Mouse (Mus musculus): ENCODE results near the gene Pcnx3. TPM values are rescaled to one million over a fixed set of nuclear protein-coding genes. Genes with fewer than 3 reads are reported as not detected.

Pcnx3 gene
- total and polyA plus RNA-seq, 3 experiments, result 7.1 to 34.5 (median 28.6) TPM

- TF ChIP-seq JUND (conservative IDR thresholded peaks at IDR 0.05; ENCODE audit: low read depth, low read length), result no peak
- no peak for TF ChIP-seq ELF1 (IDR thresholded peaks at IDR 0.05; ENCODE audit: low read depth, low read length)
- no peak for TF ChIP-seq MAFK (IDR thresholded peaks at IDR 0.05; ENCODE audit: insufficient replicate concordance, low read length)
- no peak for TF ChIP-seq ZC3H11A (IDR thresholded peaks at IDR 0.05; ENCODE audit: low read depth, low read length)
- TF ChIP-seq SMC3 (IDR thresholded peaks at IDR 0.05; ENCODE audit: low read depth, low read length), result no peak
- TF ChIP-seq JUN (IDR thresholded peaks at IDR 0.05; ENCODE audit: insufficient read depth, low read depth, low read length), result no peak
- no peak for TF ChIP-seq MEF2A (IDR thresholded peaks at IDR 0.05; ENCODE audit: borderline replicate concordance, low read depth, low read length)
- no peak for TF ChIP-seq ZKSCAN1 (IDR thresholded peaks at IDR 0.05; ENCODE audit: borderline replicate concordance, low read depth, low read length)
- no peak for TF ChIP-seq MXI1 (IDR thresholded peaks at IDR 0.05; ENCODE audit: low read depth, low read length)
- no peak for TF ChIP-seq ETS1 (conservative IDR thresholded peaks at IDR 0.05; ENCODE audit: low read depth, low read length)
- TF ChIP-seq TCF12 (IDR thresholded peaks at IDR 0.05; ENCODE audit: low read depth, low read length), result no peak
- TF ChIP-seq POLR2A (IDR thresholded peaks at IDR 0.05; ENCODE audit: low read depth, low read length), result no peak
- no peak for TF ChIP-seq MYC (IDR thresholded peaks at IDR 0.05; ENCODE audit: low read depth, low read length)
- TF ChIP-seq UBTF (IDR thresholded peaks at IDR 0.05; ENCODE audit: low read depth, low read length), result no peak
- no peak for TF ChIP-seq PAX5 (IDR thresholded peaks at IDR 0.05; ENCODE audit: low read length)
- TF ChIP-seq SIN3A (IDR thresholded peaks at IDR 0.05; ENCODE audit: low read length), result no peak
- TF ChIP-seq NRF1 (IDR thresholded peaks at IDR 0.05; ENCODE audit: low read depth, low read length), result no peak
- TF ChIP-seq CHD2 (IDR thresholded peaks at IDR 0.05; ENCODE audit: low read length), result no peak
- no peak for TF ChIP-seq NELFE (IDR thresholded peaks at IDR 0.05; ENCODE audit: low read depth, low read length)
- Histone ChIP-seq H3K27me3 (replicated peaks) (no peaks in the 10 kb centered on the region), H3K4me2 (ENCODE audit: insufficient read depth, low read depth, poor library complexity, severe bottlenecking) (no peak overlapping the region), H3K4me1 (ENCODE audit: control insufficient read depth in 1 of 2, insufficient read depth in 2 of 2) (no peaks in the 10 kb centered on the region), H3K4me3 (replicated peaks in 1 of 3; ENCODE audit: low read depth in 2 of 3, low read length in 2 of 3, poor library complexity in 1 of 3) (no peak overlapping the region), H3K9ac (ENCODE audit: insufficient read depth, low read depth) (no peak overlapping the region), H3K27ac (ENCODE audit: insufficient read depth, low read depth) (no peak overlapping the region), H3K79me2 (replicated peaks; ENCODE audit: control insufficient read depth, extremely low read depth, insufficient read depth, poor library complexity, severe bottlenecking) (no peaks in the 10 kb centered on the region), H3K36me3 (replicated peaks in 1 of 2; ENCODE audit: control insufficient read depth in 1 of 2, insufficient read depth in 1 of 2, low read length in 1 of 2) (peaks cover 92% of the 10 kb centered on the region in 2 experiments), H3K9me3 (replicated peaks; ENCODE audit: low read length) (no peaks in the 10 kb centered on the region)
- in situ Hi-C loops (cut with MboI; ENCODE audit: low pct_ligation_motif_present, low pct_unique_long_range_greater_than_20kb, low sequenced_read_pairs) (no loop called here), dilution Hi-C loops (cut with MboI; ENCODE audit: extremely low pct_ligation_motif_present, extremely low pct_unique_long_range_greater_than_20kb, low sequenced_read_pairs) (no loop called here)
- no peak for DNase-seq (ENCODE audit: extremely low read depth)
These were observed 8.3 kb downstream of the Pcnx3 start for GRCm38 (mm10) chr19:5680432-5680831.

GRCm38 (mm10) chr19:5668372-5668771 lies 20.3 kb downstream of the Pcnx3 start:
- in situ Hi-C loops (cut with MboI; ENCODE audit: low pct_ligation_motif_present, low pct_unique_long_range_greater_than_20kb, low sequenced_read_pairs), result no loop called here
- no peak overlapping the region for H3K4me2 ChIP-seq (ENCODE audit: insufficient read depth, low read depth, poor library complexity, severe bottlenecking)
- H3K9me3 ChIP-seq (replicated peaks; ENCODE audit: low read length), result no peaks in the 10 kb centered on the region
- no peak overlapping the region for H3K27ac ChIP-seq (ENCODE audit: insufficient read depth, low read depth)
- H3K4me1 ChIP-seq (ENCODE audit: control insufficient read depth in 1 of 2, insufficient read depth in 2 of 2), result peaks cover 0 to 6% of the 10 kb centered on the region in 2 experiments; a peak in 2 of 4 replicates
- H3K36me3 ChIP-seq (replicated peaks in 1 of 2; ENCODE audit: control insufficient read depth in 1 of 2, insufficient read depth in 1 of 2, low read length in 1 of 2), result peaks cover 80 to 90% of the 10 kb centered on the region in 2 experiments
- 0 out of 2 replicates have a peak, but pooled peaks cover under 1% of the 10 kb centered on the region for H3K79me2 ChIP-seq (replicated peaks; ENCODE audit: control insufficient read depth, extremely low read depth, insufficient read depth, poor library complexity, severe bottlenecking)
- dilution Hi-C loops (cut with MboI; ENCODE audit: extremely low pct_ligation_motif_present, extremely low pct_unique_long_range_greater_than_20kb, low sequenced_read_pairs), result no loop called here
- no peaks in the 10 kb centered on the region for H3K27me3 ChIP-seq (replicated peaks)
- TF ChIP-seq ETS1 (conservative IDR thresholded peaks at IDR 0.05; ENCODE audit: low read depth, low read length) (no peak), JUND (conservative IDR thresholded peaks at IDR 0.05; ENCODE audit: low read depth, low read length) (no peak), JUN (IDR thresholded peaks at IDR 0.05; ENCODE audit: insufficient read depth, low read depth, low read length) (no peak), SIN3A (IDR thresholded peaks at IDR 0.05; ENCODE audit: low read length) (no peak), KAT2A (IDR thresholded peaks at IDR 0.05; ENCODE audit: insufficient replicate concordance, low read length) (no peak), ZKSCAN1 (IDR thresholded peaks at IDR 0.05; ENCODE audit: borderline replicate concordance, low read depth, low read length) (no peak), RAD21 (IDR thresholded peaks at IDR 0.05; ENCODE audit: low read depth, low read length) (no peak), ZC3H11A (IDR thresholded peaks at IDR 0.05; ENCODE audit: low read depth, low read length) (no peak), CTCF (conservative IDR thresholded peaks at IDR 0.05 in 1 of 2, IDR thresholded peaks at IDR 0.05 in 1 of 2; ENCODE audit: low read depth in 2 of 2, low read length in 2 of 2) (no peak), IRF4 (IDR thresholded peaks at IDR 0.05; ENCODE audit: low read depth, low read length) (no peak), MYC (IDR thresholded peaks at IDR 0.05; ENCODE audit: low read depth, low read length) (no peak), TCF12 (IDR thresholded peaks at IDR 0.05; ENCODE audit: low read depth, low read length) (no peak), POLR2A (IDR thresholded peaks at IDR 0.05; ENCODE audit: low read depth, low read length) (no peak)
- no peak overlapping the region for H3K4me3 ChIP-seq (replicated peaks in 1 of 3; ENCODE audit: low read depth in 2 of 3, low read length in 2 of 3, poor library complexity in 1 of 3)
- H3K9ac ChIP-seq (ENCODE audit: insufficient read depth, low read depth), result no peak overlapping the region
- DNase-seq (ENCODE audit: extremely low read depth), result no peak
